Mouse (Mus musculus) kidney, postnatal 25 days (tissue): ENCODE measurements at regions not wholly inside any gene's neighbourhood (a gene's known extent, or its start where the extent isn't known, plus 50 kb on each side); places are given as distances from the start of the nearest gene placed in this dataset.
A peak's percentile ranks its signal among the peaks of the same experiment; 100 is the strongest.

Experiments used
- DNase-seq, 2 experiments: peaks; one replicate each; pipeline ENCODE4 v3.0.0; 2021; ENCODE audit warnings: mixed read lengths in 2 of 2

DNA sequence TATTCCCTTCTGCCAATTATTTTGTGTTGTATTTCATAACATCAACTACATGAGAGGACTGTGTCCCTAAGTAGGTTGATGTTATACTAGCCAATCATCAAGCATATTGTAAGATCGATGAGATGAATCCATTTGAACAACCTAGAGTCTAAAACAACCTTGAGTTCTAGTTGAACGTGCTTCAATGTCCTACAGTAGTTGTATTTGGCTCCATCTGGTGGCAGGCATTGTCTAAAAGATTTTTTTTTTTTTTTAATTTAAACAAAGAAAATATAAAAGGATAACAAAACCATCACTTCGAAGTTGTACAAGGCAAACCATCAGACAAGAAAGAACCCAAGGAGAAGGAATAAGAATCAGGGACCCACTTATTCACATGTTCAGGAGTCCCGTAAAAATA, 114.4 kb downstream of the Pih1d3 start:
- peak in 1 of 2 experiments; percentile 8 for DNase-seq

DNA sequence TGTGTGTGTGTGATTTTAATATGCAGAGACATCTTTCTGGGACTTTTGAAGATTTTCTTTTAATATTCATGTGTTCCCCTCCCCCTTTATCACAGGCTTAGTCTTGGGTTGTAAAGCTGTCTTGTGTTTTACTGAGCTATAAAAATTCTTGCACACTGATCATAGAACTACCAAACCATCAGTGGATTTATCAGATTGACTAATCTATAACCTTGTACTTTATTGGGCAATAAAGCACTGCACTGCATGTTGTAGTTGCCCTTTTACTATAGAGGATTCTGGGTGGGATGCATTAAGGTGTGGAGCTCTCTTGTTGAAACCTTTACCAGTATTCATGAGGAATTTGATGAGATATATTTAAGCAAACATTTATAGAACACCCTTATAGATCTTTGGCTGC, 141.3 kb downstream of the Pih1d3 start:
- DNase-seq = no peak

DNA sequence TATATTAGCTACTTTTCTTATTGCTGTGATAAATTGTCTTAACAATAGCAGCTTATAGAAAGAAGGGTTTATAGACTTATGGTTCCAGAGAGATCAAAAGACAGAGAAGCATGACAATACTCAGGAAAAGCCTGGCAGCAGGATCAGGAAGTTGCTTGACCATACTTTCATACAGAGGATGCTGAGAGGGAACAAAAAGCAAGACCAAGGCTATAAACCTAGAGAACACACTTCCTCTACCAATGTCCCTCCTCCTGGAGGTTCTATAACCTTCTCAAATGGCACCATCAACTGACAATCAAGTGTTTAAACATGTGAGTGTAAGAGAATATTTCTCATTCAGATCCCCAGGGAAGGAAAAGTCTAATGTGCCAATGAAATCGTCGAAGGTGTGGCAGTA, 154.7 kb downstream of the Pih1d3 start:
- no peak for DNase-seq

DNA sequence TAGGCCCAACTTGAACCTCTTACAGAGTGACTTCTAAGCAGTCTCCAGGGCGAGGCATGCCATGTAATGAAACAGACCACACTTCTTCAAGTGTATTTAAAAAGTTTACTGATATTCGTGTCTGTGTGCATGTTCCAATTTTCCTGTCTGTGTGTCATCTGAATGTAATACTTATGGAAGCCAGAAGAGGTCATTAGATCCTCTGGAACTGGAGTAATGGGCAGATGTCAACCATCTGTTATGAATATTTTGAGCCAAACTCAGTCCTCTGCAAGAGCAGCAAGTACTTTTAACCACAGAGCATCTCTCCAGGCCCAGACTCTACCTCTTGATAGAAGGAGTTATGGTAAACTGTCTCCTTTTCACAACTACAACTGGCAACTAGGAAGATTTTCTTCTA, 156.4 kb downstream of the Pih1d3 start:
- no peak for DNase-seq

DNA sequence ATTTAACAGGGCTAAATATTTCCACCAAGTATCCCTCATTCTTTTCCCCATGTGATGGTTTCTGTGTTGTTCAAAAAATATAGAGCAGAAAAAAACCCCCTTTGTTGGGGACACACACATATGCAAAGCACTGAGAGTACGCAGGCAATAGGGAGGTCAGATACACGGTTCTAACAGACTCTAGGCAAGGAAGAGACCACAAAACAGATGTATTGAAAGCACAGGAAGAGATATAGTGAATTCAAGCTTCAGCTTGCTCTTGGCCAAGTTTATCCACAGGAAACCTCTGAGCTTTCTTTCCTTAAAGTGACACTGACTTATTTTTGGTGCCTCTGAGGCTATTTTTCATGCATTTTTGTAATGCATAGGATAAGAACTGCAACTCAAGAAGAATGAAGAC, 157.7 kb downstream of the Pih1d3 start:
- no peak for DNase-seq

DNA sequence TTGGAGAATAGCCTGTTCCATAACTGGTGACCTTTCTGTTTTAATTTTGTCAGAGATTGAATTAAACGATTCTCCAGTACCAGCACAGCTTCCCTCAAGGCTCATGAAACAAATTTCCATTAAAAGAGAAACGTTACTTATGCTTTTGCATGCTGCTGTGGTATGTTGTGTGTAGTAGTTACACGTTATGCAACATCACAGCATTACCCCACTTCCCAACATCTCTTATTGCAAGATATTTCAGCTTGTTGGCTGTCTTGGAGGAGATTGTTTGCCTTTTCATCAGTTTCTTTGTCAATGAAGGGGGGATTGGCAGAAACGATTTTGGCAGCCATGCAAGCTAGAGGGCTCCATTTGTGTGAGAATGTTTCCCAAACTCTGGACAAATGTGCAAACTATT, 159.6 kb downstream of the Pih1d3 start:
- DNase-seq = no peak
